Mouse (Mus musculus) liver, embryonic 14.5 days (tissue): ENCODE measurements around the gene B230104I21Rik.

Experiments
- CTCF ChIP-seq: IDR thresholded peaks from 2 replicates; pipeline ENCODE4 v1.5.1; 2016; ENCODE audit warnings: antibody characterized with exemption, low read depth, control low read depth
- EP300 ChIP-seq: IDR thresholded peaks from 2 replicates; pipeline ENCODE4 v1.6.1; 2016; ENCODE audit warnings: antibody characterized with exemption, low read depth

DNA sequence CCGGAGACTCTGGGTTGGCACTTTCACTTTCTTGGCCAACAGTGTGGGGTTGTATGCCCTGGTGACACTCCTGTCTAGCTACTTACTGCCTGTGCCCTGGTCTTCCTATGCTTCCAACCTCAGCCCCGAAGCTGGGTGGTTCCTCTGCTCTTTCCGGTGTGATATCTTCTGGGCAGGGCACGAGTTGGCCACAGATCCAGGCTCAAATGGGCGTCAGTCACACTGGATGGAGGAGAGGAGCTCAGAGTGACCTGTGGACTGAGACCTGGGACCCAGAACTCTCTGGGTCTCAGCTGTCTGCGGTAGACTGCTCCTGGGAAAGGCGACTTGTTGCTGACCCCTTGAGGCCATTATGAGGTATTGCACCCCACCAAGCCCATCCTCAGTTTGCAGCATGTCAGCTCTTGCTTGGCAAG is 34.5 kb upstream of the B230104I21Rik start, which contains the start of gene Arhgef16:
- TF ChIP-seq EP300 (no peak), CTCF (peak; percentile 90)
